ENCODE assay signal across 24 mouse cellular contexts in genomic region chr6:148577663-148578062, GRCm38 (mm10).
A peak's percentile ranks its signal among the peaks of the same experiment; 100 is the strongest.
DNase-seq lines count a peak whose midpoint lies in the region; ATAC-seq and TF ChIP-seq lines count a peak whose summit lies in the region.
"Had no signal": no experiment of that assay in that cellular context is flagged by ENCODE, and none has a peak within 500 bp of the region (broad histone marks: within the 10 kb centered on the region; RNA-seq: fewer than 3 reads in every experiment).

No protein-coding gene starts in this region.

- DNase-seq in kidney, postnatal 25 days = no peak
- no peak for DNase-seq in lung, postnatal 25 days (ENCODE audit: low spot score)
- DNase-seq in urinary bladder, postnatal 36 days (ENCODE audit: low spot score in 2 of 2) = no peak
- DNase-seq in right cerebral cortex, adult 18-20 months = no peak
- DNase-seq: adrenal gland, postnatal 25 days; cerebellum, adult 9-10 months; gastrocnemius, adult 2 months; heart, postnatal 4 days; kidney, adult 8-10 months; kidney, postnatal 4 days; right cerebral cortex, postnatal 25 days; spleen, adult 18-20 months; thymus, adult 2 months had no signal

- H3K4me2 ChIP-seq in kidney, embryonic 15.5 days = no peak overlapping the region
- no peak overlapping the region for H3K4me2 ChIP-seq in lung, embryonic 16.5 days (ENCODE audit: low read depth, low read length)
- H3K4me2 ChIP-seq: embryonic facial prominence, embryonic 15.5 days; heart, embryonic 15.5 days; hindbrain, embryonic 15.5 days; midbrain, embryonic 13.5 days; stomach, embryonic 15.5 days had no signal

- WGBS in kidney, embryonic 15.5 days = 68% methylated on average over 3 of the region's 3 CpGs
- 70% methylated on average over 3 of the region's 3 CpGs for WGBS in lung, embryonic 16.5 days

- TF ChIP-seq POLR2A in bone marrow macrophage, adult 2 months (IDR thresholded peaks at IDR 0.05; ENCODE audit: borderline replicate concordance, low read depth, low read length) = no peak

- peaks cover 4% of the 10 kb centered on the region; the same call in 1 of the 2 replicates for H3K4me1 ChIP-seq in kidney, embryonic 15.5 days
- 0 out of 2 replicates have a peak, but pooled peaks cover 3% of the 10 kb centered on the region for H3K4me1 ChIP-seq in lung, embryonic 16.5 days (replicated peaks; ENCODE audit: control insufficient read depth, insufficient read depth, low read length)
- peaks cover 4% of the 10 kb centered on the region; the same call in 1 of the 2 replicates for H3K4me1 ChIP-seq in bone marrow macrophage, adult 2 months (ENCODE audit: control insufficient read depth, insufficient read depth, low read length)
- H3K4me1 ChIP-seq: embryonic facial prominence, embryonic 15.5 days; heart, embryonic 15.5 days; megakaryocyte, embryonic 14.5 days; stomach, embryonic 15.5 days had no signal

- H3K4me3 ChIP-seq in kidney, embryonic 15.5 days (replicated peaks) = no peak overlapping the region
- no peak overlapping the region for H3K4me3 ChIP-seq in lung, embryonic 16.5 days (ENCODE audit: low read length)
- H3K4me3 ChIP-seq in bone marrow macrophage, adult 2 months (ENCODE audit: insufficient read depth, low read length) = no peak overlapping the region
- H3K4me3 ChIP-seq: embryonic facial prominence, embryonic 15.5 days; gastrocnemius, adult 2 months; heart, embryonic 15.5 days; hindbrain, embryonic 15.5 days; megakaryocyte, embryonic 14.5 days; midbrain, embryonic 13.5 days; stomach, embryonic 15.5 days had no signal

- no peak for TF ChIP-seq CTCF in bone marrow macrophage, adult 2 months (IDR thresholded peaks at IDR 0.05; ENCODE audit: low read depth, low read length)

- no peaks in the 10 kb centered on the region for H3K27me3 ChIP-seq in kidney, embryonic 15.5 days
- H3K27me3 ChIP-seq in lung, embryonic 16.5 days (ENCODE audit: control insufficient read depth, insufficient read depth, low read depth, low read length) = no peaks in the 10 kb centered on the region
- H3K27me3 ChIP-seq: embryonic facial prominence, embryonic 15.5 days; heart, embryonic 15.5 days; hindbrain, embryonic 15.5 days; megakaryocyte, embryonic 14.5 days; midbrain, embryonic 13.5 days; stomach, embryonic 15.5 days had no signal

- H3K36me3 ChIP-seq in kidney, embryonic 15.5 days = no peaks in the 10 kb centered on the region
- H3K36me3 ChIP-seq in lung, embryonic 16.5 days (ENCODE audit: control insufficient read depth, insufficient read depth, low read length) = no peaks in the 10 kb centered on the region
- H3K36me3 ChIP-seq: embryonic facial prominence, embryonic 15.5 days; heart, embryonic 15.5 days; hindbrain, embryonic 15.5 days; midbrain, embryonic 13.5 days; stomach, embryonic 15.5 days had no signal

- H3K27ac ChIP-seq in kidney, embryonic 15.5 days = peak overlapping the region; percentile 62
- peak overlapping the region; percentile 12; the same call in 1 of the 2 replicates for H3K27ac ChIP-seq in lung, embryonic 16.5 days (ENCODE audit: low read length)
- peak overlapping the region; percentile 38; the same call in 1 of the 2 replicates for H3K27ac ChIP-seq in bone marrow macrophage, adult 2 months (ENCODE audit: insufficient read depth, low read depth, low read length)
- H3K27ac ChIP-seq: embryonic facial prominence, embryonic 15.5 days; gastrocnemius, adult 2 months; heart, embryonic 15.5 days; hindbrain, embryonic 15.5 days; midbrain, embryonic 13.5 days; stomach, embryonic 15.5 days had no signal

- no peaks in the 10 kb centered on the region for H3K9me3 ChIP-seq in kidney, embryonic 15.5 days (replicated peaks)
- 0 out of 2 replicates have a peak, but pooled peaks cover 4% of the 10 kb centered on the region for H3K9me3 ChIP-seq in lung, embryonic 16.5 days (ENCODE audit: control insufficient read depth, low read length)
- H3K9me3 ChIP-seq: embryonic facial prominence, embryonic 15.5 days; heart, embryonic 15.5 days; hindbrain, embryonic 15.5 days; midbrain, embryonic 13.5 days; stomach, embryonic 15.5 days had no signal

- ATAC-seq in kidney, embryonic 15.5 days (replicated peaks; ENCODE audit: low FRiP score) = no peak
- no peak for ATAC-seq in lung, embryonic 16.5 days (ENCODE audit: low read depth)
- ATAC-seq in megakaryocyte progenitor cell, adult 5-6 weeks (replicated peaks; ENCODE audit: poor library complexity) = peak; percentile 99
- ATAC-seq: lung, postnatal 0 days; midbrain, embryonic 13.5 days had no signal

- H3K9ac ChIP-seq in kidney, embryonic 15.5 days = no peak overlapping the region
- H3K9ac ChIP-seq in lung, embryonic 16.5 days (ENCODE audit: low read length) = no peak overlapping the region
- H3K9ac ChIP-seq: embryonic facial prominence, embryonic 15.5 days; heart, embryonic 15.5 days; hindbrain, embryonic 15.5 days; midbrain, embryonic 13.5 days; stomach, embryonic 15.5 days had no signal

Comparison
In these comparisons a context has a peak if more than half of its experiments do, and no peak if none do; other contexts are left out.
1. H3K27ac ChIP-seq: peak in every context shown above with its lines; median percentile 62 in kidney, embryonic 15.5 days; 38 in bone marrow macrophage, adult 2 months; 12 in lung, embryonic 16.5 days.